Mouse (Mus musculus) monocyte, adult 5-6 weeks (primary cell): ENCODE data around the gene Rbms3. TPM values are rescaled to one million over a fixed set of nuclear protein-coding genes. Genes with fewer than 3 reads are reported as not detected.

Source experiments
- ATAC-seq: fragments of 153-309, 156-312 bp; replicated peaks from 2 replicates; pipeline ENCODE4 v1.8.0; 2017; ENCODE audit warnings: mild to moderate bottlenecking; ENCODE audit not compliant: low TSS enrichment, insufficient number of reproducible peaks, severe bottlenecking, poor library complexity, low FRiP score
- total RNA-seq: library from RNA; stranded (forward); fragments of 200-1000, 200-491, 200-594 nt; gene quantifications from 3 replicates; pipeline ENCODE4 v1.2.3, GENCODE M21; 2017

Gene Rbms3
- total RNA-seq, 1 experiment from 2014 or later: not detected

- no peak for ATAC-seq
Measured at GRCm38 (mm10) chr9:117380876-117381275, 248.8 kb downstream of the Rbms3 start.

GRCm38 (mm10) chr9:117380076-117380475 is 249.6 kb downstream of the Rbms3 start:
- ATAC-seq: no peak

- no peak for ATAC-seq
Measured at GRCm38 (mm10) chr9:117379448-117379983, 250.2 kb downstream of the Rbms3 start.

- no peak for ATAC-seq
Measured at GRCm38 (mm10) chr9:117378131-117378890, 251.4 kb downstream of the Rbms3 start.

- ATAC-seq: no peak
Measured at GRCm38 (mm10) chr9:117375776-117376175, 253.9 kb downstream of the Rbms3 start.

GRCm38 (mm10) chr9:117373164-117373741 is 256.5 kb downstream of the Rbms3 start:
- ATAC-seq: no peak

GRCm38 (mm10) chr9:117371980-117372379 is 257.7 kb downstream of the Rbms3 start:
- no peak for ATAC-seq

GRCm38 (mm10) chr9:117370086-117370485 is 259.6 kb downstream of the Rbms3 start:
- no peak for ATAC-seq

- ATAC-seq: no peak
Measured at GRCm38 (mm10) chr9:117368016-117368415, 261.7 kb downstream of the Rbms3 start.

- no peak for ATAC-seq
Measured at GRCm38 (mm10) chr9:117364610-117365009, 265.1 kb downstream of the Rbms3 start.

GRCm38 (mm10) chr9:117361431-117361830 is 268.3 kb downstream of the Rbms3 start:
- ATAC-seq: no peak

GRCm38 (mm10) chr9:117356764-117357442 is 272.8 kb downstream of the Rbms3 start:
- ATAC-seq: no peak

- no peak for ATAC-seq
Measured at GRCm38 (mm10) chr9:117355501-117355900, 274.2 kb downstream of the Rbms3 start.

- no peak for ATAC-seq
Measured at GRCm38 (mm10) chr9:117342336-117342735, 287.4 kb downstream of the Rbms3 start.

GRCm38 (mm10) chr9:117330681-117331080 is 299.0 kb downstream of the Rbms3 start:
- no peak for ATAC-seq

GRCm38 (mm10) chr9:117319271-117319670 is 310.4 kb downstream of the Rbms3 start:
- no peak for ATAC-seq

- no peak for ATAC-seq
Measured at GRCm38 (mm10) chr9:117318461-117318860, 311.3 kb downstream of the Rbms3 start.

- ATAC-seq: no peak
Measured at GRCm38 (mm10) chr9:117317251-117317650, 312.5 kb downstream of the Rbms3 start.

- no peak for ATAC-seq
Measured at GRCm38 (mm10) chr9:117313642-117314041, 316.1 kb downstream of the Rbms3 start.

- no peak for ATAC-seq
Measured at GRCm38 (mm10) chr9:117309809-117310208, 319.9 kb downstream of the Rbms3 start.
